Mouse (Mus musculus) cortical plate, adult 2 months (tissue): ENCODE data around the gene Slc25a10. TPM values are rescaled to one million over a fixed set of nuclear protein-coding genes. Genes with fewer than 3 reads are reported as not detected.

Experiments used
- H3K27ac ChIP-seq: fragments of 200-500 bp; 2 replicates; pipeline ENCODE4 v1.5.1; 2012; ENCODE audit warnings: low read length, control low read depth, inconsistent platforms; ENCODE audit not compliant: insufficient read depth
- H3K4me1 ChIP-seq: fragments of 200-500 bp; 2 replicates; pipeline ENCODE4 v1.6.1; 2011; ENCODE audit warnings: low read length; ENCODE audit not compliant: control insufficient read depth, insufficient read depth
- H3K4me3 ChIP-seq: fragments of 200-500 bp; 2 replicates; pipeline ENCODE4 v1.5.1; 2011; ENCODE audit warnings: mild to moderate bottlenecking, low read length, control low read depth; ENCODE audit not compliant: insufficient read depth
- CTCF ChIP-seq: fragments of 200-500 bp; IDR thresholded peaks from 2 replicates; pipeline ENCODE4 v1.5.1; 2011; ENCODE audit warnings: mild to moderate bottlenecking, control low read depth, low read length; ENCODE audit not compliant: insufficient read depth; ENCODE audit errors: extremely low read depth
- POLR2A ChIP-seq: fragments of 200-500 bp; IDR thresholded peaks from 2 replicates; pipeline ENCODE4 v1.6.1; 2011; ENCODE audit warnings: mild to moderate bottlenecking, low read length, control low read depth; ENCODE audit not compliant: insufficient read depth; ENCODE audit errors: extremely low read depth
- polyA plus RNA-seq: library from polyadenylated mRNA; depleted of rRNA; stranded (reverse); fragments of >200 nt; gene quantifications from 2 replicates; pipeline ENCODE4 v1.2.3, GENCODE M21; 2012

Slc25a10 gene
- polyA plus RNA-seq, 1 experiment, result 29.0 TPM

- Histone ChIP-seq H3K27ac (no peak overlapping the region), H3K4me3 (no peak overlapping the region), H3K4me1 (peaks cover 3% of the 10 kb centered on the region)
- no peak for TF ChIP-seq POLR2A
- no peak for TF ChIP-seq CTCF
Observed at GRCm38 (mm10) chr11:120493911-120494310, 2.3 kb downstream of the Slc25a10 start.

- H3K27ac ChIP-seq, result no peak overlapping the region
- peaks cover 1% of the 10 kb centered on the region for H3K4me1 ChIP-seq
- H3K4me3 ChIP-seq, result no peak overlapping the region
- TF ChIP-seq CTCF, result no peak
- TF ChIP-seq POLR2A, result no peak
Observed at GRCm38 (mm10) chr11:120497436-120497835, 5.8 kb downstream of the Slc25a10 start.

- no peak overlapping the region for H3K4me3 ChIP-seq
- H3K27ac ChIP-seq, result no peak overlapping the region
- TF ChIP-seq CTCF, result no peak
- no peak for TF ChIP-seq POLR2A
- no peaks in the 10 kb centered on the region for H3K4me1 ChIP-seq
Observed at GRCm38 (mm10) chr11:120498226-120498625, 6.6 kb downstream of the Slc25a10 start.

GRCm38 (mm10) chr11:120498891-120499290 lies 7.3 kb downstream of the Slc25a10 start:
- no peaks in the 10 kb centered on the region for H3K4me1 ChIP-seq
- H3K27ac ChIP-seq, result no peak overlapping the region
- TF ChIP-seq POLR2A, result no peak
- TF ChIP-seq CTCF, result no peak
- H3K4me3 ChIP-seq, result no peak overlapping the region

- H3K4me3 ChIP-seq, result no peak overlapping the region
- TF ChIP-seq CTCF (no peak), POLR2A (no peak)
Observed at GRCm38 (mm10) chr11:120499894-120500293, 8.3 kb downstream of the Slc25a10 start.

GRCm38 (mm10) chr11:120500357-120500756 lies 8.7 kb downstream of the Slc25a10 start:
- H3K27ac ChIP-seq, result no peak overlapping the region
- no peak overlapping the region for H3K4me3 ChIP-seq
- TF ChIP-seq CTCF, result no peak
- TF ChIP-seq POLR2A, result no peak
- no peaks in the 10 kb centered on the region for H3K4me1 ChIP-seq

More at GRCm38 (mm10) chr11:120499894-120500293, 8.3 kb downstream of the Slc25a10 start:
- no peaks in the 10 kb centered on the region for H3K4me1 ChIP-seq
- H3K27ac ChIP-seq, result no peak overlapping the region

GRCm38 (mm10) chr11:120501018-120501417 lies 9.4 kb downstream of the Slc25a10 start:
- TF ChIP-seq POLR2A (no peak), CTCF (no peak)
- H3K27ac ChIP-seq, result no peak overlapping the region
- H3K4me1 ChIP-seq, result no peaks in the 10 kb centered on the region
- H3K4me3 ChIP-seq, result no peak overlapping the region

- no peaks in the 10 kb centered on the region for H3K4me1 ChIP-seq
- no peak for TF ChIP-seq POLR2A
- TF ChIP-seq CTCF, result no peak
- H3K27ac ChIP-seq, result no peak overlapping the region
- no peak overlapping the region for H3K4me3 ChIP-seq
Observed at GRCm38 (mm10) chr11:120501701-120502100, 10.1 kb downstream of the Slc25a10 start.

GRCm38 (mm10) chr11:120505661-120506060 lies 14.0 kb downstream of the Slc25a10 start:
- TF ChIP-seq POLR2A (no peak), CTCF (no peak)
- Histone ChIP-seq H3K4me3 (no peak overlapping the region), H3K4me1 (no peaks in the 10 kb centered on the region), H3K27ac (no peak overlapping the region)

- H3K4me3 ChIP-seq, result no peak overlapping the region
- TF ChIP-seq POLR2A, result no peak
- peak; percentile 28; the same call in 1 of the 2 replicates for TF ChIP-seq CTCF
Observed at GRCm38 (mm10) chr11:120506899-120507298, 15.3 kb downstream of the Slc25a10 start.

More at GRCm38 (mm10) chr11:120506899-120507298, 15.3 kb downstream of the Slc25a10 start:
- no peak overlapping the region for H3K27ac ChIP-seq
- H3K4me1 ChIP-seq, result no peaks in the 10 kb centered on the region
